Mouse (Mus musculus): Measurements from ENCODE around the gene Ecsit. TPM values are rescaled to one million over a fixed set of nuclear protein-coding genes. Genes with fewer than 3 reads are reported as not detected.

The Ecsit gene
- polyA plus RNA-seq (2015; fragmentation: Nextera tagmentation; extraction: Ambion mirVana): 19.5 and 20.0 TPM in 2 replicates

GRCm38 (mm10) chr9:22085022-22085834 is at the start of gene Ecsit:
Ecsit (minus strand) TSS chr9:22085438.

GRCm38 (mm10) chr9:22116740-22117426 is 31.6 kb upstream of the Ecsit start, which contains the start of gene Elof1:
Elof1 (minus strand) TSS chr9:22117172.

GRCm38 (mm10) chr9:22098993-22099696 is 13.9 kb upstream of the Ecsit start, which contains the start of gene Cnn1:
Cnn1 (plus strand) TSS chr9:22099216.

GRCm38 (mm10) chr9:22070791-22071573 is 14.3 kb downstream of the Ecsit start, which contains the start of the genes Gm49318 and Zfp653:
Gm49318 (minus strand) TSS chr9:22071259.
Zfp653 (minus strand) TSS chr9:22071376.

GRCm38 (mm10) chr9:22051958-22052254 is 33.3 kb downstream of the Ecsit start, which contains the start of gene Elavl3:
Elavl3 (minus strand) TSS chr9:22052023.

Other genes starting within 250 kb of the Ecsit start
- gene Angptl8, start 249.9 kb downstream of the Ecsit start, polyA plus RNA-seq (2015; fragmentation: Nextera tagmentation; extraction: Ambion mirVana): 0.61 and 0.66 TPM in 2 replicates
- 9.2 and 13.3 TPM in 2 replicates for gene Dock6, start 232.8 kb downstream of the Ecsit start, polyA plus RNA-seq (2015; fragmentation: Nextera tagmentation; extraction: Ambion mirVana)
- gene Rab3d, start 167.2 kb downstream of the Ecsit start, polyA plus RNA-seq (2015; fragmentation: Nextera tagmentation; extraction: Ambion mirVana): 11.6 and 16.2 TPM in 2 replicates
- 0.63 and 0.84 TPM in 2 replicates for gene Ccdc159, start 158.0 kb downstream of the Ecsit start, polyA plus RNA-seq (2015; fragmentation: Nextera tagmentation; extraction: Ambion mirVana)
- gene Tmem205, start 157.9 kb downstream of the Ecsit start, polyA plus RNA-seq (2015; fragmentation: Nextera tagmentation; extraction: Ambion mirVana): 16.7 and 22.4 TPM in 2 replicates
- 1.1 and 1.4 TPM in 2 replicates for gene Plppr2, start 148.4 kb downstream of the Ecsit start, polyA plus RNA-seq (2015; fragmentation: Nextera tagmentation; extraction: Ambion mirVana)
- 2.3 and 2.8 TPM in 2 replicates for gene Swsap1, start 129.7 kb downstream of the Ecsit start, polyA plus RNA-seq (2015; fragmentation: Nextera tagmentation; extraction: Ambion mirVana)
- gene Epor, start 121.9 kb downstream of the Ecsit start, polyA plus RNA-seq (2015; fragmentation: Nextera tagmentation; extraction: Ambion mirVana): 121 and 135 TPM in 2 replicates
- gene Rgl3, start 96.0 kb downstream of the Ecsit start, polyA plus RNA-seq (2015; fragmentation: Nextera tagmentation; extraction: Ambion mirVana): 0.96 and 1.5 TPM in 2 replicates
- 0.06 and 0.17 TPM in 2 replicates for gene Ccdc151, start 82.8 kb downstream of the Ecsit start, polyA plus RNA-seq (2015; fragmentation: Nextera tagmentation; extraction: Ambion mirVana)
- 34.2 and 36.2 TPM in 2 replicates for gene Prkcsh, start 82.6 kb downstream of the Ecsit start, polyA plus RNA-seq (2015; fragmentation: Nextera tagmentation; extraction: Ambion mirVana)
- not detected in 2 replicates for gene Elavl3, start 33.4 kb downstream of the Ecsit start, polyA plus RNA-seq (2015; fragmentation: Nextera tagmentation; extraction: Ambion mirVana)
- not detected in 2 replicates for gene Gm49318, start 14.2 kb downstream of the Ecsit start, polyA plus RNA-seq (2015; fragmentation: Nextera tagmentation; extraction: Ambion mirVana)
- 5.9 and 6.2 TPM in 2 replicates for gene Zfp653, start 14.1 kb downstream of the Ecsit start, polyA plus RNA-seq (2015; fragmentation: Nextera tagmentation; extraction: Ambion mirVana)
- 9.1 and 14.5 TPM in 2 replicates for gene Cnn1, start 13.8 kb upstream of the Ecsit start, polyA plus RNA-seq (2015; fragmentation: Nextera tagmentation; extraction: Ambion mirVana)
- 117 and 126 TPM in 2 replicates for gene Elof1, start 31.7 kb upstream of the Ecsit start, polyA plus RNA-seq (2015; fragmentation: Nextera tagmentation; extraction: Ambion mirVana)
- 122 and 146 TPM in 2 replicates for gene Acp5, start 50.3 kb upstream of the Ecsit start, polyA plus RNA-seq (2015; fragmentation: Nextera tagmentation; extraction: Ambion mirVana)
- 55.6 and 55.8 TPM in 2 replicates for gene Pigyl, start 71.4 kb upstream of the Ecsit start, polyA plus RNA-seq (2015; fragmentation: Nextera tagmentation; extraction: Ambion mirVana)
- gene Zfp872, start 102.7 kb upstream of the Ecsit start, polyA plus RNA-seq (2015; fragmentation: Nextera tagmentation; extraction: Ambion mirVana): 0.07 TPM in 1 of 2 replicates, not detected in the other
- gene Zfp809, start 140.3 kb upstream of the Ecsit start, polyA plus RNA-seq (2015; fragmentation: Nextera tagmentation; extraction: Ambion mirVana): 9.9 and 12.4 TPM in 2 replicates
- 1.9 TPM in 2 replicates for gene Zfp599, start 174.5 kb upstream of the Ecsit start, polyA plus RNA-seq (2015; fragmentation: Nextera tagmentation; extraction: Ambion mirVana)
- gene Zfp810, start 222.2 kb upstream of the Ecsit start, polyA plus RNA-seq (2015; fragmentation: Nextera tagmentation; extraction: Ambion mirVana): 4.8 and 6.1 TPM in 2 replicates